Mouse (Mus musculus) stomach, postnatal 0 days (tissue): ENCODE results near the gene Vcam1. TPM values are rescaled to one million over a fixed set of nuclear protein-coding genes. Genes with fewer than 3 reads are reported as not detected.
A peak's percentile ranks its signal among the peaks of the same experiment; 100 is the strongest.

ENCODE experiments used
- ATAC-seq: fragments of 200-750 bp; cut with Nextera tagmentation; 2 replicates; pipeline ENCODE4 v1.8.0; 2017; ENCODE audit not compliant: low FRiP score, low TSS enrichment
- DNase-seq: peaks from one replicate; pipeline ENCODE4 v3.0.0-alpha.2; 2016; ENCODE audit warnings: low spot score
- H3K27ac ChIP-seq: fragments of 300-500 bp; sonication (generic); replicated peaks from 2 replicates; pipeline ENCODE4 v1.5.1; 2014; ENCODE audit warnings: mild to moderate bottlenecking, control low read depth
- H3K27me3 ChIP-seq: fragments of 300-500 bp; sonication (generic); 2 replicates; pipeline ENCODE4 v1.6.1; 2014; ENCODE audit warnings: low read length; ENCODE audit not compliant: control insufficient read depth, insufficient read depth
- H3K36me3 ChIP-seq: fragments of 300-500 bp; sonication (generic); 2 replicates; pipeline ENCODE4 v1.6.1; 2014; ENCODE audit warnings: low read length, mixed read lengths; ENCODE audit not compliant: control insufficient read depth, insufficient read depth
- H3K4me1 ChIP-seq: fragments of 300-500 bp; sonication (generic); replicated peaks from 2 replicates; pipeline ENCODE4 v1.6.1; 2014; ENCODE audit warnings: antibody characterized with exemption; ENCODE audit not compliant: control insufficient read depth, insufficient read depth
- H3K4me2 ChIP-seq: fragments of 300-500 bp; sonication (generic); replicated peaks from 2 replicates; pipeline ENCODE4 v1.6.1; 2014; ENCODE audit warnings: low read depth, mild to moderate bottlenecking, control low read depth, moderate library complexity
- H3K4me3 ChIP-seq: fragments of 300-500 bp; sonication (generic); 2 replicates; pipeline ENCODE4 v1.5.1; 2014; ENCODE audit warnings: low read depth, low read length, control low read depth
- H3K9ac ChIP-seq: fragments of 300-500 bp; sonication (generic); 2 replicates; pipeline ENCODE4 v1.6.1; 2014; ENCODE audit warnings: mild to moderate bottlenecking, low read length, control low read depth, mixed read lengths
- H3K9me3 ChIP-seq: fragments of 300-500 bp; sonication (generic); 2 replicates; pipeline ENCODE4 v1.6.1; 2016; ENCODE audit warnings: low read length; ENCODE audit not compliant: control insufficient read depth
- CTCF ChIP-seq: IDR thresholded peaks from 2 replicates; pipeline ENCODE4 v1.5.1; 2016; ENCODE audit warnings: antibody characterized with exemption, low read depth, mild to moderate bottlenecking, moderate library complexity
- EP300 ChIP-seq: optimal IDR thresholded peaks from 2 replicates; pipeline ENCODE3; 2016; ENCODE audit warnings: antibody characterized with exemption
- WGBS: fragments of 180-500 bp; shearing (Covaris S2); extraction: QIAGEN DNeasy Blood & Tissue Kit; methylation state at CpG from one replicate; pipeline ENCODE4 v1.1.7; 2014; 5-methylcytosine and 5-hydroxymethylcytosine counted together
- polyA plus RNA-seq: library from polyadenylated mRNA; unstranded; fragments of >200 nt; fragmentation: Nextera tagmentation; extraction: Ambion mirVana; gene quantifications from 2 replicates; pipeline ENCODE4 v1.2.1, GENCODE M21; 2015

Vcam1 gene
- polyA plus RNA-seq, 1 experiment from 2014 or later, result 17.3 TPM

DNA sequence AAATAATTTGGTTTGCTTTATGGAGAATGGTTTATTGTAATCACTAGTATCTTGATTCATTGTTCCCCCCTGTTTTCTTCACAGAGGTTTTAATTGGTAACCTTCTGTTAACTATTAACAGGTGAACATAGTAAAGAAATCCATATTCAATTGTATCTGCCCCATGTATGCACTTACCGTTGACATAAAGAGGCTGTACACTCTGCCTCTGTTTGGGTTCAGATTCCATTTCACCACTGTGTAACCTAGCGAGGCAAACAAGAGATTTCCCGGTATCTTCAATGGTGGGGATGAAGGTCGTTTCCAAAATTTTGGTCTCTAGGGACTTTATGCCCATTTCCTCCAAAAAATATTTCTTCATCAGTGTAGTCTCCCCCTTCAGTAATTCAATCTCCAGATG, 12.4 kb downstream of the Vcam1 start:
- ATAC-seq (peak; percentile 69; the same call in 1 of the 2 replicates), DNase-seq (no peak)
- no peaks in the 10 kb centered on the region for H3K4me1 ChIP-seq
- H3K36me3 ChIP-seq, result no peaks in the 10 kb centered on the region
- no peak for TF ChIP-seq EP300
- no peak for TF ChIP-seq CTCF
- H3K27me3 ChIP-seq, result no peaks in the 10 kb centered on the region
- H3K4me3 ChIP-seq, result no peak overlapping the region
- 70% methylated on average over 4 of the region's 4 CpGs for WGBS
- no peak overlapping the region for H3K9ac ChIP-seq
- no peak overlapping the region for H3K27ac ChIP-seq
- H3K9me3 ChIP-seq, result no peaks in the 10 kb centered on the region
- no peak overlapping the region for H3K4me2 ChIP-seq

DNA sequence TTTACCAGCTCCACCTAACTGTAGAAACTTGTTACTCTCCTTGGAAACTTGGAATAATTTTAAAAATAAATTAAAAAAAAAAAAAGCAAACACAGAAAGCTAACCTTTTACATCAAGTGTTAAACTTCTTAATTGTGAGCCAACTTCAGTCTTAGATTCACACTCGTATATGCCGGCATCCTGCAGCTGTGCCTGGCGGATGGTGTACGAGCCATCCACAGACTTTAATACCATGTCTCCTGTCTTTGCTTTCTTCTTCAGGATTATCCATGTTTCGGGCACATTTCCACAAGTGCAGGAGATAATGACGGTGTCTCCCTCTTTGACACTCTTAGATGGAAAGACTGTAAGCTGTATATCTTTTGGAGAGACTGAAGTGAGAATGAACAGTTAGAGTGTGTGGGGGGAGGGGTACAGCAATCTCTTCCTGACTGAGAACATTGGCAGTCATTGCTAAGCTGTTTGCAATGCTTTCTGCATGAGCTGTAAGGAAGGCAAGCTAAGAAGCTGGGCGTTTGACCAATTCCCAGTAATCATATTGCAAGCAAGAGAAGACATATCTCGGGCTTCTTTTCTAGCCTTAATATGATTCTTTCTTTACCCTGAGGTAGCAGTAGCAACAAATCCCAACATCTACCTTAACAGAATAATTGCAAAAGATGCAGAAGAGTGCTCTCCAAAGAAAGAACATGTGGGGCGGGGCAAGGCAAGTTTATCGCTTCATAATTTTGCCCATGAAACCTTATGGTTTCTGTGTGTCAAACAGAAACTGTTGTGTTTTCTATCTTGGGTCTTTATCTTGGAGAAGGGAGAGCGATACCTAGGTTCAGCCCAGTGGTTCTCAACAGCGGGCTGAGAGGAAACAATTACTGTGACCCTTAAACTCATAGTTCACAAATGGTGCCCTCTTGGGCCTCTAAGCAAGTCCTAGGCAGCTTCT, 15.0 kb downstream of the Vcam1 start:
- Histone ChIP-seq H3K9me3 (no peaks in the 10 kb centered on the region), H3K9ac (no peak overlapping the region), H3K27me3 (no peaks in the 10 kb centered on the region), H3K36me3 (no peaks in the 10 kb centered on the region), H3K4me1 (no peaks in the 10 kb centered on the region), H3K27ac (0 out of 2 replicates have a peak overlapping the region, but pooled peaks have one; percentile 65), H3K4me3 (peak overlapping the region; percentile 8; the same call in 1 of the 2 replicates), H3K4me2 (peak overlapping the region; percentile 28; the same call in 1 of the 2 replicates)
- TF ChIP-seq CTCF (no peak), EP300 (no peak)
- peak; percentile 23 for DNase-seq
- ATAC-seq, result peak; percentile 49; the same call in 1 of the 2 replicates
- WGBS, result 41% methylated on average over 12 of the region's 12 CpGs

DNA sequence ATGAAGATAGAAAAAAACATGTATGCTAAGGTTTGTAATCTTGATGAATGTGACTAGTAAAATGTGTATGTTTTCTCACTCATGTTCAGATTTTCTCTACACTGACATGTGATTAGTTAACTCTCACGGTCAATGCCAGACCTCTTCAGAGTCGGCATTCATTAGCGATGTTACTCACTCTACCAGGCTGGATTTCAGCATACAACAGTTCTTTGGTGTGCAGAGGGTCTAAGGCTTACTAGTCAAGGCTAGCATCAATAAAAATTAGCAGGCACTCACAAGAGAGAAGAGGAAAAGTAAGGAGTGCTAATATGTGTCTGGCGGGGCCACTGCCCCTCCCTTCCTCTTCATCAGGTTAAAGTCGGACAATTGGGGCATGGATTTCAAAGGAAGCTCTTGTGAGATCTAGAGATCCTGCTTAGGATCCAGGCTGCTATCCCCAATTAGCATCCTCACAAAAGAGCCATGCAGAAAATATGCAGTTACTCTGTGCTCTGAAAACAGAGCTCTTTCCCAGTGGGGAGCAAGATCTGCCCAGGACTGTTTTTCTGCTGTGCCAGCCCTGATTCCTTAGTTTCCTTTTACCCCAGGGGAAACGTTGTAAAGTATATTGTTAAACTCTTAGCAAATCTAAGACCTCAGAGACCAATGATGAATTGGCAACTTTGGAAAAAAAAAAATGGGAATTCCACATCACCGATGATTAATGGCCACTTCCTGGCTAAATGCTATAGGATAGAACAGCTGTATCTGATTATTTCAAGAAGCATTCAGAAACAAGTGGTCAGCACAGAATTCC, 15.8 kb downstream of the Vcam1 start:
- Histone ChIP-seq H3K9ac (no peak overlapping the region), H3K4me3 (no peak overlapping the region), H3K27ac (no peak overlapping the region), H3K4me2 (no peak overlapping the region), H3K27me3 (no peaks in the 10 kb centered on the region), H3K36me3 (no peaks in the 10 kb centered on the region), H3K4me1 (no peaks in the 10 kb centered on the region), H3K9me3 (no peaks in the 10 kb centered on the region)
- DNase-seq, result no peak
- no peak for ATAC-seq
- TF ChIP-seq CTCF, result no peak
- TF ChIP-seq EP300, result no peak
- WGBS, result 35% methylated on average over 7 of the region's 7 CpGs

DNA sequence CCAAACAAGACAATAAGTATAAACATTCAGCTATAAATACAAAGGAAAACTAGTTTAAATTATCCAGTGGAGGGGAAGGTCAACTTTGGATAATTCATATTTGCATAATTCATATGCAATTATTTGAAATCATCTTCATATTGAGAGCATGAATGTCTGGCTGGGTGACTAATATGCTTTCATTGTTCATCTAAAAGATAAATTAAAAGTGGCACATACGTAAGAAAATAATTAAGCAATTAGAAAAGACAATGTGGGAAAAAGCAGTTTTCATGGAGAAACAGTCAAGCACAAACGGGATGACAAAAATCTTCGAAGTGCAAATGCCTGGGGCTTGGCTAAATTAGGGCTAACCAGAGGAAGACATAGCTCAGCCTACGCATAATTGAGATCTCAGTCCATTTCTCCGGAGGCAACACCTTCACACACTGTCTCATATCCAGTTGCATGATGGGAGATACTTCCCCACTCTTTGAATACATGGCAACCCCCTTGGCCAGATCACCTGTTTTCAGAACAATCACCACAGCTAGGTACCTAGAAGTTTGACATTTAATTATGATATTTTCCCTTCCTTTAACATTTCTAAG, 16.6 kb downstream of the Vcam1 start:
- Histone ChIP-seq H3K9me3 (no peaks in the 10 kb centered on the region), H3K27ac (no peak overlapping the region), H3K4me1 (no peaks in the 10 kb centered on the region), H3K9ac (no peak overlapping the region), H3K4me2 (no peak overlapping the region), H3K27me3 (no peaks in the 10 kb centered on the region), H3K36me3 (no peaks in the 10 kb centered on the region), H3K4me3 (no peak overlapping the region)
- WGBS, result 87% methylated on average over 5 of the region's 5 CpGs
- no peak for TF ChIP-seq CTCF
- TF ChIP-seq EP300, result no peak
- DNase-seq (no peak), ATAC-seq (no peak)

DNA sequence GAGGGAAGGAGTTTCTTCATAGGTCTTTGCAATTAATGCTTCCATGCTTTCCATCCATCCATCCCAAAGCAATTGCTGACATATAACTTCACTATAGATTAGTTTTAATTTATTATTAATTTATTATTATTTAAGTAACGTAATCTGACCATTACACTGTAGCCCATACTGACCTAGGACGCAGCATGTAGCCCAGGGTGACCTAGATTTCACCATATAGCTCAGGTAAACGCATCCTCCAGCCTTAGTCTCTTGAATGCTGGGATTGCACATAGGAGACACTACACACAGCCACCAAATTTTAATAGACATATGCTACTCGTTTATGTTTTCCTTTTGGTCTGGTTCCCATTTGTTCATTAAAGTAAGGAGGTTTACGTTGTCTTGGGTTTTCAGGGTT, 23.8 kb downstream of the Vcam1 start:
- H3K9me3 ChIP-seq, result no peaks in the 10 kb centered on the region
- WGBS, result 86% methylated on average over 5 of the region's 5 CpGs
- H3K4me3 ChIP-seq, result no peak overlapping the region
- no peaks in the 10 kb centered on the region for H3K36me3 ChIP-seq
- no peak overlapping the region for H3K27ac ChIP-seq
- peak overlapping the region; percentile 31; the same call in 1 of the 2 replicates for H3K4me2 ChIP-seq
- no peak for DNase-seq
- no peak for ATAC-seq
- H3K27me3 ChIP-seq, result no peaks in the 10 kb centered on the region
- no peaks in the 10 kb centered on the region for H3K4me1 ChIP-seq
- TF ChIP-seq EP300, result no peak
- TF ChIP-seq CTCF, result no peak
- no peak overlapping the region for H3K9ac ChIP-seq
